Mouse (Mus musculus): ENCODE data around the gene Dcun1d1.

Dcun1d1 gene

GRCm38 (mm10) chr3:35899109-35899508 lies 38.1 kb downstream of the Dcun1d1 start:
- TF ChIP-seq GATA4 (IDR thresholded peaks at IDR 0.05; ENCODE audit: insufficient replicate concordance, low read length) = no peak

GRCm38 (mm10) chr3:35897900-35898299 lies 39.3 kb downstream of the Dcun1d1 start:
- TF ChIP-seq GATA4 (IDR thresholded peaks at IDR 0.05; ENCODE audit: insufficient replicate concordance, low read length) = no peak

- TF ChIP-seq GATA4 (IDR thresholded peaks at IDR 0.05; ENCODE audit: insufficient replicate concordance, low read length) = no peak
These were observed 44.1 kb downstream of the Dcun1d1 start for GRCm38 (mm10) chr3:35893156-35893555.

- TF ChIP-seq GATA4 (IDR thresholded peaks at IDR 0.05; ENCODE audit: insufficient replicate concordance, low read length) = peak; percentile 90
These were observed 46.1 kb downstream of the Dcun1d1 start for GRCm38 (mm10) chr3:35891123-35891522.

GRCm38 (mm10) chr3:35889531-35889930 lies 47.7 kb downstream of the Dcun1d1 start:
- no peak for TF ChIP-seq GATA4 (IDR thresholded peaks at IDR 0.05; ENCODE audit: insufficient replicate concordance, low read length)

GRCm38 (mm10) chr3:35883267-35883666 lies 54.0 kb downstream of the Dcun1d1 start:
- no peak for TF ChIP-seq GATA4 (IDR thresholded peaks at IDR 0.05; ENCODE audit: insufficient replicate concordance, low read length)

- no peak for TF ChIP-seq GATA4 (IDR thresholded peaks at IDR 0.05; ENCODE audit: insufficient replicate concordance, low read length)
These were observed 87.9 kb downstream of the Dcun1d1 start for GRCm38 (mm10) chr3:35849326-35849725.

Data from liver, adult (tissue).